Mouse (Mus musculus): ENCODE results near the gene Arpp21.

DNA sequence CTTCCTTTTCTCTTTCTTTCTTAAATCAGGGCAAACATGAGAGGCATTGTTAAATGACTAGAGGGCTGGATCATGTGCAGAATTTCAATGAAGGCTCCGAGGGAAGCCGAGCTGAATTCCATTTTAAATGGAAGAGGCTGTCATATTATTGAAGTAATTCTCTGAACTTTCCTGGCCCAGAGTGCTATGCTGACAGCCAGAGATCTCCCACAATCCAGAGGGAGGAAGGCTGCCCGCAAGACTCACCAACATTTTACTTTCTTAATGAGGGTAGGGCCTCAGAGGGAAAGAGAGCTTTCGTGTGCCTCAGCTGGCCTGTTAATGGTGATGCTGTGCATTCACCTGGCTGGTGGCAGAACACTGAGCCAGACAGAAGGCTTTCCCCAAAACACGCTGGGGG, 160.5 kb downstream of the Arpp21 start:
- TF ChIP-seq CTCF (IDR thresholded peaks at IDR 0.05; ENCODE audit: low read depth, low read length) = no peak
- no peak for TF ChIP-seq POLR2A (IDR thresholded peaks at IDR 0.05; ENCODE audit: extremely low read depth, insufficient read depth, low read length)

Data from liver, adult 2 months (tissue).